Mouse (Mus musculus) heart, postnatal 0 days (tissue): Measurements from ENCODE around the gene Creb3l4.

Experiments
- CTCF ChIP-seq: IDR thresholded peaks from 2 replicates; pipeline ENCODE4 v1.5.1; 2016; ENCODE audit warnings: antibody characterized with exemption, control low read depth, low read depth
- EP300 ChIP-seq: IDR thresholded peaks from 2 replicates; pipeline ENCODE4 v1.6.1; 2016; ENCODE audit warnings: antibody characterized with exemption, low read depth

- TF ChIP-seq CTCF (no peak), EP300 (no peak)
Observed at GRCm38 (mm10) chr3:90280708-90281107, 37.4 kb upstream of the Creb3l4 start.
